Mouse (Mus musculus) intestine, embryonic 14.5 days (tissue): ENCODE data around the gene Ptgdr2. TPM values are rescaled to one million over a fixed set of nuclear protein-coding genes. Genes with fewer than 3 reads are reported as not detected.

ENCODE experiments used
- ATAC-seq: fragments of 200-750 bp; cut with Nextera tagmentation; replicated peaks from 2 replicates; pipeline ENCODE4 v1.8.0; 2017; ENCODE audit warnings: low read depth, moderate number of reproducible peaks, moderate TSS enrichment, moderate library complexity; ENCODE audit not compliant: low FRiP score, low TSS enrichment
- DNase-seq: peaks from one replicate; pipeline ENCODE4 v3.0.0-alpha.2; 2018; ENCODE audit warnings: low spot score
- H3K27ac ChIP-seq: fragments of 300-500 bp; sonication (generic); 2 replicates; pipeline ENCODE4 v1.5.1; 2014; ENCODE audit warnings: low read depth, mild to moderate bottlenecking, control low read depth
- H3K27me3 ChIP-seq: fragments of 300-500 bp; sonication (generic); replicated peaks from 2 replicates; pipeline ENCODE4 v1.6.1; 2014; ENCODE audit warnings: low read length, control low read depth; ENCODE audit not compliant: control insufficient read depth, insufficient read depth
- H3K36me3 ChIP-seq: fragments of 300-500 bp; sonication (generic); 2 replicates; pipeline ENCODE4 v1.6.1; 2014; ENCODE audit warnings: low read length, control low read depth; ENCODE audit not compliant: control insufficient read depth, insufficient read depth
- H3K4me1 ChIP-seq: fragments of 300-500 bp; sonication (generic); replicated peaks from 2 replicates; pipeline ENCODE4 v1.6.1; 2014; ENCODE audit warnings: low read length, control low read depth, mixed read lengths; ENCODE audit not compliant: control insufficient read depth, insufficient read depth
- H3K4me2 ChIP-seq: fragments of 300-500 bp; sonication (generic); 2 replicates; pipeline ENCODE4 v1.6.1; 2014; ENCODE audit warnings: low read length
- H3K4me3 ChIP-seq: fragments of 300-500 bp; sonication (generic); 2 replicates; pipeline ENCODE4 v1.5.1; 2014; ENCODE audit warnings: low read depth, low read length, control low read depth, mixed read lengths
- H3K9ac ChIP-seq: fragments of 300-500 bp; sonication (generic); 2 replicates; pipeline ENCODE4 v1.6.1; 2014; ENCODE audit warnings: mild to moderate bottlenecking, low read length
- H3K9me3 ChIP-seq: fragments of 300-500 bp; sonication (generic); 2 replicates; pipeline ENCODE4 v1.6.1; 2016; ENCODE audit warnings: low read length, control low read depth; ENCODE audit not compliant: control insufficient read depth
- WGBS: fragments of 180-500 bp; shearing (Covaris S2); extraction: QIAGEN DNeasy Blood & Tissue Kit; methylation state at CpG from one replicate; pipeline ENCODE4 v1.1.7; 2014; 5-methylcytosine and 5-hydroxymethylcytosine counted together
- polyA plus RNA-seq: library from polyadenylated mRNA; unstranded; fragments of >200 nt; fragmentation: Nextera tagmentation; extraction: Ambion mirVana; gene quantifications from 2 replicates; pipeline ENCODE4 v1.2.1, GENCODE M21; 2014

Gene Ptgdr2
- polyA plus RNA-seq, 1 experiment from 2014 or later = not detected

- H3K4me2 ChIP-seq = no peak overlapping the region
- H3K9me3 ChIP-seq = no peaks in the 10 kb centered on the region
- no peaks in the 10 kb centered on the region for H3K27me3 ChIP-seq
- no peaks in the 10 kb centered on the region for H3K4me1 ChIP-seq
- ATAC-seq (no peak), DNase-seq (no peak)
- no peak overlapping the region for H3K27ac ChIP-seq
- no peak overlapping the region for H3K4me3 ChIP-seq
- H3K36me3 ChIP-seq = no peaks in the 10 kb centered on the region
- no peak overlapping the region for H3K9ac ChIP-seq
- 83% methylated on average over 1 of the region's 1 CpGs for WGBS
These were observed 51.6 kb downstream of the Ptgdr2 start for GRCm38 (mm10) chr19:10988563-10988962.

DNA sequence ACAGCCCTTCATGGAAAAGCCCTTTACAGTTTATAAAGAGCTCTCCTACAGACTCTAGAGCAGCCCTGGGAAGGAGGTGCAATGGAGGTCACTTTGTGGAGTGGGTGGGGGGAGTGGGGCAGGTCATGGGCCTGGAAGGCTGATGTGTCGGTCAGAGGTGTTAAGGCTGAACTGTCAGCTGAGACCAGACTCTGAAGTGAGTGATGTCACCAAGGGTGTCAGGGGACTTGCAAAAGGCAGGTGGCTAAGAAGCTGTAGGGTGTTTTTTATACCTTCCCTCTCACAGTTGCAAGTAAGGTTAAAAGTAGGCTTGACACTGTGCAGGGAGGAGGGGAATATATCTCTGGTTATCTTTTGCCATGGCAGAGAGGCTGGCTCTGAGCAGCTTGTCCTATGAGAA, 53.8 kb downstream of the Ptgdr2 start:
- no peaks in the 10 kb centered on the region for H3K4me1 ChIP-seq
- H3K4me2 ChIP-seq = no peak overlapping the region
- no peak overlapping the region for H3K27ac ChIP-seq
- ATAC-seq (no peak), DNase-seq (no peak)
- H3K9ac ChIP-seq = no peak overlapping the region
- H3K4me3 ChIP-seq = no peak overlapping the region
- no peaks in the 10 kb centered on the region for H3K36me3 ChIP-seq
- H3K27me3 ChIP-seq = no peaks in the 10 kb centered on the region
- no peaks in the 10 kb centered on the region for H3K9me3 ChIP-seq
- WGBS = 26% methylated on average over 1 of the region's 1 CpGs

- no peak overlapping the region for H3K27ac ChIP-seq
- H3K4me2 ChIP-seq = no peak overlapping the region
- DNase-seq (no peak), ATAC-seq (no peak)
- H3K36me3 ChIP-seq = no peaks in the 10 kb centered on the region
- H3K9ac ChIP-seq = no peak overlapping the region
- no peak overlapping the region for H3K4me3 ChIP-seq
- H3K4me1 ChIP-seq = no peaks in the 10 kb centered on the region
- H3K9me3 ChIP-seq = no peaks in the 10 kb centered on the region
- H3K27me3 ChIP-seq = no peaks in the 10 kb centered on the region
These were observed 55.0 kb downstream of the Ptgdr2 start for GRCm38 (mm10) chr19:10991911-10992310.

Other genes with a start within 250 kb of the Ptgdr2 start
- 27.8 and 31.1 TPM in 2 replicates for gene Vps37c, start 248.4 kb upstream of the Ptgdr2 start, polyA plus RNA-seq
- 0.08 TPM in 1 of 2 replicates, not detected in the other for gene Cd5, start 198.2 kb upstream of the Ptgdr2 start, polyA plus RNA-seq
- 0.11 TPM in 1 of 2 replicates, not detected in the other for gene Cd6, start 107.1 kb upstream of the Ptgdr2 start, polyA plus RNA-seq
- 0.39 and 0.53 TPM in 2 replicates for gene Slc15a3, start 97.4 kb upstream of the Ptgdr2 start, polyA plus RNA-seq
- 50.6 and 54.6 TPM in 2 replicates for gene Tmem132a, start 67.2 kb upstream of the Ptgdr2 start, polyA plus RNA-seq
- gene Tmem109, start 55.2 kb upstream of the Ptgdr2 start, polyA plus RNA-seq = 91.1 and 91.7 TPM in 2 replicates
- 45.5 TPM in 2 replicates for gene Prpf19, start 41.9 kb upstream of the Ptgdr2 start, polyA plus RNA-seq
- not detected in 2 replicates for gene Zp1, start 16.5 kb upstream of the Ptgdr2 start, polyA plus RNA-seq
- 29.7 and 32.4 TPM in 2 replicates for gene Ccdc86, start 12.1 kb downstream of the Ptgdr2 start, polyA plus RNA-seq
- gene Ms4a10, start 37.5 kb downstream of the Ptgdr2 start, polyA plus RNA-seq = 7.9 TPM in 2 replicates
- gene Ms4a15, start 56.1 kb downstream of the Ptgdr2 start, polyA plus RNA-seq = 0.24 and 0.34 TPM in 2 replicates
- gene Ms4a18, start 80.9 kb downstream of the Ptgdr2 start, polyA plus RNA-seq = 15.4 and 20.8 TPM in 2 replicates
- gene Ms4a8a, start 143.9 kb downstream of the Ptgdr2 start, polyA plus RNA-seq = 4.6 and 8.3 TPM in 2 replicates
- not detected in 2 replicates for gene 1700017D01Rik, start 193.7 kb downstream of the Ptgdr2 start, polyA plus RNA-seq
- gene 1700025F22Rik, start 228.2 kb downstream of the Ptgdr2 start, polyA plus RNA-seq = not detected in 2 replicates